Mouse (Mus musculus) ovary, postnatal 14 days (tissue): Measurements from ENCODE around the gene Cdc42bpg.
A peak's percentile ranks its signal among the peaks of the same experiment; 100 is the strongest.
"Not testable (repeated sequence)": the region's sequence is repeated elsewhere in the genome, so short reads cannot be mapped to it uniquely, and the experiment has no call there.

ENCODE experiments used
- DNase-seq: peaks from one replicate; pipeline ENCODE4 v3.0.0; 2022; ENCODE audit warnings: low spot score

Cdc42bpg gene

GRCm38 (mm10) chr19:6296551-6297210 is 9.6 kb upstream of the Cdc42bpg start:
- no peak for DNase-seq

GRCm38 (mm10) chr19:6297641-6298040 is 8.6 kb upstream of the Cdc42bpg start:
- no peak for DNase-seq

- DNase-seq, result no peak
These were observed 7.3 kb upstream of the Cdc42bpg start for GRCm38 (mm10) chr19:6299003-6299402.

GRCm38 (mm10) chr19:6299450-6300267 is 6.6 kb upstream of the Cdc42bpg start:
- DNase-seq, result no peak

- no peak for DNase-seq
These were observed 5.8 kb upstream of the Cdc42bpg start for GRCm38 (mm10) chr19:6300402-6300841.

GRCm38 (mm10) chr19:6302114-6302513 is 4.1 kb upstream of the Cdc42bpg start:
- no peak for DNase-seq

- DNase-seq, result no peak
These were observed 3.7 kb upstream of the Cdc42bpg start for GRCm38 (mm10) chr19:6302522-6302921.

GRCm38 (mm10) chr19:6303831-6304230 is 2.4 kb upstream of the Cdc42bpg start:
- DNase-seq, result no peak

- peak; percentile 93 for DNase-seq
These were observed 1.3 kb upstream of the Cdc42bpg start for GRCm38 (mm10) chr19:6304787-6305516.

- no peak for DNase-seq
These were observed 640 bp upstream of the Cdc42bpg start for GRCm38 (mm10) chr19:6305517-6306115.

GRCm38 (mm10) chr19:6306586-6306985 is 330 bp downstream of the Cdc42bpg start:
- DNase-seq, result peak; percentile 84

- no peak for DNase-seq
These were observed 1.7 kb downstream of the Cdc42bpg start for GRCm38 (mm10) chr19:6307733-6308531.

GRCm38 (mm10) chr19:6310181-6310580 is 3.9 kb downstream of the Cdc42bpg start:
- no peak for DNase-seq

GRCm38 (mm10) chr19:6311783-6312182 is 5.5 kb downstream of the Cdc42bpg start:
- DNase-seq, result not testable (repeated sequence)

GRCm38 (mm10) chr19:6313796-6314195 is 7.5 kb downstream of the Cdc42bpg start:
- no peak for DNase-seq

GRCm38 (mm10) chr19:6314513-6314912 is 8.3 kb downstream of the Cdc42bpg start:
- DNase-seq, result no peak

- DNase-seq, result no peak
These were observed 9.3 kb downstream of the Cdc42bpg start for GRCm38 (mm10) chr19:6315573-6315972.

- DNase-seq, result no peak
These were observed 11.9 kb downstream of the Cdc42bpg start for GRCm38 (mm10) chr19:6318145-6318544.

- no peak for DNase-seq
These were observed 15.1 kb downstream of the Cdc42bpg start for GRCm38 (mm10) chr19:6321358-6321757.

- no peak for DNase-seq
These were observed 15.7 kb downstream of the Cdc42bpg start for GRCm38 (mm10) chr19:6321786-6322621.
